Mouse (Mus musculus): ENCODE data around the gene Zfp213. TPM values are rescaled to one million over a fixed set of nuclear protein-coding genes. Genes with fewer than 3 reads are reported as not detected.

Gene Zfp213
- 1 to 10 TPM; 2.6 TPM for total RNA-seq (2023)

GRCm38 (mm10) chr17:23563595-23564367 is at the start of gene Zfp213:
TSS of gene Zfp213 (minus strand) at chr17:23564238.

DNA sequence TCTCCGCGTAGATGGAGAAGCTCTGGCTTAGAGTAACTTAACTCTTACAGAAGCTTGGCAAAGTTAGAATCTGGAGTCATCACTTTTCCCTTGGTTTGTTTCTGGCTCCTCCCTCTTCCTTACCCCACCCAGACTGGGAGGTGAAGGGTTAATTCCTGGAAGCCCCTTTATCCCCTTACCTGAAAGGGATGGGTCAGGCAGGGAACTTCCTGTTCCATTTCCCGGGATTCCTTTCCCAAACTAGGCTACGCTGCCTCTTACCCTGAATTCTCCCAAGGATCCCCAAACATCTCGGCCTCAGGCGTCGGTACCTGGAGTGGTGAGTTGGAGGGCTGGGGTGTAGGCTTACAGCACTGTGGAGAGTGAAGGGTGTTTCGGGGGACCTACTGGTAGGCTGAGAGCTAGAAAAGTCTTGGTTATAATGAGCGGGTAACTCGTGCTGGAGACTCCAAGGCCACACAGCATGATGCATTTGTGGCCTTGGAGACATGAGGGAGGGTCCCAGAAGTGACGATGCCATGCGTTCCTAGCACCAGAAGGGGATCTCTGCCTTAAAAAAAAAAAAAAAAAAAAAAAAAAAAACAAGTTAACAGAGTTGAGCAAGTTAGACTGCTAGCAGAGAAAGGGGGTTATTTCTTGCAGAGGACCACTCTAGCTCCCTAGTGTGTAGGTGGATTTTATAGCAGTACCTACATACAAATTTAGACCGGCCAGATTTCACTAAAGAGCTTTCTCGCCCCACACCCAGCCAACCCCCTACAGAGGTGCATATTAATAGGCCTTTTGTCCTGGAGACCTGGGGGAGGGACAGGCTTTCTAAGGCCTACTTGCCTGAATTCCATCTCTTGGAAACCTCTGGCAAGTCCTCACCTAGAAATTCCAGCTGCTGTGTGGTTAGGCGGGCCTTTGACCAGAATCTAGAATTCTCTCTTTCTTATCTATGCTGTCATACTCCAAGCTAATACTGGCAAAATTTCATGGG is 36.9 kb upstream of the Zfp213 start, which contains the start of gene Zscan10:
Gene Zscan10, plus strand, starts transcription at position 216 of the 982 bp plus-strand sequence.

GRCm38 (mm10) chr17:23598582-23599552 is 34.8 kb upstream of the Zfp213 start, which contains the start of gene Zfp13:
TSS of gene Zfp13 (minus strand) at chr17:23599487.

Other genes with a start within 250 kb of the Zfp213 start
- not detected for gene Vmn2r115, start 220.5 kb downstream of the Zfp213 start, total RNA-seq (2023)
- not detected for gene Vmn2r116, start 179.6 kb downstream of the Zfp213 start, total RNA-seq (2023)
- gene Vmn2r117, start 84.5 kb downstream of the Zfp213 start, total RNA-seq (2023), result not detected
- gene Zfp13, start 35.2 kb upstream of the Zfp213 start, total RNA-seq (2023), result under 1 TPM in 1 of 2 experiments, not detected in 1; 0.24 TPM
- gene Zscan10, start 36.6 kb upstream of the Zfp213 start, total RNA-seq (2023), result not detected
- 100 to 1,000 TPM; 157 to 170 TPM for gene Mmp25, start 81.0 kb upstream of the Zfp213 start, total RNA-seq (2023)
- gene Bicdl2, start 96.3 kb upstream of the Zfp213 start, total RNA-seq (2023), result 1 to 10 TPM; 1.6 to 2.4 TPM
- gene Hcfc1r1, start 109.4 kb upstream of the Zfp213 start, total RNA-seq (2023), result 10 to 100 TPM; 50.6 to 50.7 TPM
- gene Thoc6, start 109.6 kb upstream of the Zfp213 start, total RNA-seq (2023), result 10 to 100 TPM; 19.0 to 19.2 TPM
- 1 to 10 TPM; 4.8 to 5.1 TPM for gene Tnfrsf12a, start 113.2 kb upstream of the Zfp213 start, total RNA-seq (2023)
- gene Cldn6, start 115.0 kb upstream of the Zfp213 start, total RNA-seq (2023), result not detected
- not detected for gene Cldn9, start 119.8 kb upstream of the Zfp213 start, total RNA-seq (2023)
- gene 1520401A03Rik, start 158.5 kb upstream of the Zfp213 start, total RNA-seq (2023), result not detected
- gene Pkmyt1, start 162.1 kb upstream of the Zfp213 start, total RNA-seq (2023), result 10 to 100 TPM; 40.9 to 41.4 TPM
- gene Paqr4, start 176.6 kb upstream of the Zfp213 start, total RNA-seq (2023), result 1 to 10 TPM; 3.2 to 5.1 TPM
- not detected for gene Kremen2, start 181.6 kb upstream of the Zfp213 start, total RNA-seq (2023)
- 1 to 10 TPM; 8.7 to 9.6 TPM for gene Flywch1, start 207.4 kb upstream of the Zfp213 start, total RNA-seq (2023)
- under 1 TPM in 1 of 2 experiments, not detected in 1; 0.53 TPM for gene Flywch2, start 221.8 kb upstream of the Zfp213 start, total RNA-seq (2023)
- gene Srrm2, start 226.3 kb upstream of the Zfp213 start, total RNA-seq (2023), result 100 to 1,000 TPM; 456 to 525 TPM

Data from neutrophil, adult 83 days (primary cell).